Mouse (Mus musculus) intestine, embryonic 14.5 days (tissue): ENCODE results near the gene Rwdd3. TPM values are rescaled to one million over a fixed set of nuclear protein-coding genes. Genes with fewer than 3 reads are reported as not detected.

Source experiments
- ATAC-seq: fragments of 200-750 bp; cut with Nextera tagmentation; replicated peaks from 2 replicates; pipeline ENCODE4 v1.8.0; 2017; ENCODE audit warnings: low read depth, moderate number of reproducible peaks, moderate TSS enrichment, moderate library complexity; ENCODE audit not compliant: low FRiP score, low TSS enrichment
- DNase-seq: peaks from one replicate; pipeline ENCODE4 v3.0.0-alpha.2; 2018; ENCODE audit warnings: low spot score
- H3K27ac ChIP-seq: fragments of 300-500 bp; sonication (generic); 2 replicates; pipeline ENCODE4 v1.5.1; 2014; ENCODE audit warnings: low read depth, mild to moderate bottlenecking, control low read depth
- H3K27me3 ChIP-seq: fragments of 300-500 bp; sonication (generic); replicated peaks from 2 replicates; pipeline ENCODE4 v1.6.1; 2014; ENCODE audit warnings: low read length, control low read depth; ENCODE audit not compliant: control insufficient read depth, insufficient read depth
- H3K36me3 ChIP-seq: fragments of 300-500 bp; sonication (generic); 2 replicates; pipeline ENCODE4 v1.6.1; 2014; ENCODE audit warnings: low read length, control low read depth; ENCODE audit not compliant: control insufficient read depth, insufficient read depth
- H3K4me1 ChIP-seq: fragments of 300-500 bp; sonication (generic); replicated peaks from 2 replicates; pipeline ENCODE4 v1.6.1; 2014; ENCODE audit warnings: low read length, control low read depth, mixed read lengths; ENCODE audit not compliant: control insufficient read depth, insufficient read depth
- H3K4me2 ChIP-seq: fragments of 300-500 bp; sonication (generic); 2 replicates; pipeline ENCODE4 v1.6.1; 2014; ENCODE audit warnings: low read length
- H3K4me3 ChIP-seq: fragments of 300-500 bp; sonication (generic); 2 replicates; pipeline ENCODE4 v1.5.1; 2014; ENCODE audit warnings: low read depth, low read length, control low read depth, mixed read lengths
- H3K9ac ChIP-seq: fragments of 300-500 bp; sonication (generic); 2 replicates; pipeline ENCODE4 v1.6.1; 2014; ENCODE audit warnings: mild to moderate bottlenecking, low read length
- H3K9me3 ChIP-seq: fragments of 300-500 bp; sonication (generic); 2 replicates; pipeline ENCODE4 v1.6.1; 2016; ENCODE audit warnings: low read length, control low read depth; ENCODE audit not compliant: control insufficient read depth
- WGBS: fragments of 180-500 bp; shearing (Covaris S2); extraction: QIAGEN DNeasy Blood & Tissue Kit; methylation state at CpG from one replicate; pipeline ENCODE4 v1.1.7; 2014; 5-methylcytosine and 5-hydroxymethylcytosine counted together
- polyA plus RNA-seq: library from polyadenylated mRNA; unstranded; fragments of >200 nt; fragmentation: Nextera tagmentation; extraction: Ambion mirVana; gene quantifications from 2 replicates; pipeline ENCODE4 v1.2.1, GENCODE M21; 2014

Rwdd3 gene
- polyA plus RNA-seq, 1 experiment from 2014 or later = 5.4 TPM

GRCm38 (mm10) chr3:121189199-121189598 is 17.7 kb upstream of the Rwdd3 start:
- no peak for DNase-seq
- no peak for ATAC-seq
- WGBS = 88% methylated on average over 2 of the region's 2 CpGs

GRCm38 (mm10) chr3:121187510-121187909 is 16.0 kb upstream of the Rwdd3 start:
- DNase-seq (no peak), ATAC-seq (no peak)
- Histone ChIP-seq H3K4me3 (no peak overlapping the region), H3K27ac (no peak overlapping the region), H3K4me2 (no peak overlapping the region), H3K4me1 (no peaks in the 10 kb centered on the region), H3K36me3 (no peaks in the 10 kb centered on the region), H3K9me3 (no peaks in the 10 kb centered on the region), H3K27me3 (no peaks in the 10 kb centered on the region), H3K9ac (no peak overlapping the region)
- WGBS = 67% methylated on average over 7 of the region's 7 CpGs

More at GRCm38 (mm10) chr3:121189199-121189598, 17.7 kb upstream of the Rwdd3 start:
- H3K36me3 ChIP-seq = no peaks in the 10 kb centered on the region
- H3K27me3 ChIP-seq = no peaks in the 10 kb centered on the region
- no peak overlapping the region for H3K27ac ChIP-seq
- H3K4me3 ChIP-seq = no peak overlapping the region
- H3K9me3 ChIP-seq = no peaks in the 10 kb centered on the region
- H3K4me1 ChIP-seq = no peaks in the 10 kb centered on the region
- no peak overlapping the region for H3K4me2 ChIP-seq
- no peak overlapping the region for H3K9ac ChIP-seq

GRCm38 (mm10) chr3:121186925-121187324 is 15.4 kb upstream of the Rwdd3 start:
- no peaks in the 10 kb centered on the region for H3K36me3 ChIP-seq
- no peak for DNase-seq
- H3K4me2 ChIP-seq = no peak overlapping the region
- H3K27me3 ChIP-seq = no peaks in the 10 kb centered on the region
- no peak overlapping the region for H3K9ac ChIP-seq
- H3K4me1 ChIP-seq = no peaks in the 10 kb centered on the region
- ATAC-seq = no peak
- H3K27ac ChIP-seq = no peak overlapping the region
- H3K4me3 ChIP-seq = no peak overlapping the region
- WGBS = 56% methylated on average over 3 of the region's 3 CpGs
- no peaks in the 10 kb centered on the region for H3K9me3 ChIP-seq

- Histone ChIP-seq H3K9me3 (no peaks in the 10 kb centered on the region), H3K9ac (no peak overlapping the region), H3K27ac (no peak overlapping the region), H3K4me2 (no peak overlapping the region), H3K36me3 (no peaks in the 10 kb centered on the region), H3K4me1 (no peaks in the 10 kb centered on the region), H3K27me3 (no peaks in the 10 kb centered on the region), H3K4me3 (no peak overlapping the region)
- DNase-seq (no peak), ATAC-seq (no peak)
- 98% methylated on average over 3 of the region's 3 CpGs for WGBS
Observed at GRCm38 (mm10) chr3:121185197-121185596, 13.7 kb upstream of the Rwdd3 start.

- ATAC-seq (no peak), DNase-seq (no peak)
- H3K4me2 ChIP-seq = no peak overlapping the region
- H3K36me3 ChIP-seq = no peaks in the 10 kb centered on the region
- no peaks in the 10 kb centered on the region for H3K27me3 ChIP-seq
- WGBS = 88% methylated on average over 1 of the region's 1 CpGs
- H3K27ac ChIP-seq = no peak overlapping the region
- H3K4me3 ChIP-seq = no peak overlapping the region
- no peaks in the 10 kb centered on the region for H3K4me1 ChIP-seq
- no peak overlapping the region for H3K9ac ChIP-seq
- H3K9me3 ChIP-seq = no peaks in the 10 kb centered on the region
Observed at GRCm38 (mm10) chr3:121176011-121176410, 4.5 kb upstream of the Rwdd3 start.

- ATAC-seq = no peak
- H3K36me3 ChIP-seq = no peaks in the 10 kb centered on the region
- no peaks in the 10 kb centered on the region for H3K4me1 ChIP-seq
- no peak for DNase-seq
- 72% methylated on average over 9 of the region's 9 CpGs for WGBS
- H3K9me3 ChIP-seq = no peaks in the 10 kb centered on the region
- H3K9ac ChIP-seq = no peak overlapping the region
- H3K4me3 ChIP-seq = no peak overlapping the region
- no peak overlapping the region for H3K27ac ChIP-seq
- no peaks in the 10 kb centered on the region for H3K27me3 ChIP-seq
- no peak overlapping the region for H3K4me2 ChIP-seq
Observed at GRCm38 (mm10) chr3:121174248-121174945, 2.9 kb upstream of the Rwdd3 start.

- Histone ChIP-seq H3K36me3 (no peaks in the 10 kb centered on the region), H3K4me3 (no peak overlapping the region), H3K4me2 (no peak overlapping the region), H3K27me3 (no peaks in the 10 kb centered on the region), H3K9ac (no peak overlapping the region), H3K4me1 (no peaks in the 10 kb centered on the region), H3K9me3 (no peaks in the 10 kb centered on the region), H3K27ac (no peak overlapping the region)
- ATAC-seq (no peak), DNase-seq (no peak)
- WGBS = 77% methylated on average over 2 of the region's 2 CpGs
Observed at GRCm38 (mm10) chr3:121172718-121173117, 1.2 kb upstream of the Rwdd3 start.

- no peaks in the 10 kb centered on the region for H3K27me3 ChIP-seq
- no peaks in the 10 kb centered on the region for H3K9me3 ChIP-seq
- no peaks in the 10 kb centered on the region for H3K36me3 ChIP-seq
- no peaks in the 10 kb centered on the region for H3K4me1 ChIP-seq
- no peak overlapping the region for H3K27ac ChIP-seq
- peak overlapping the region; percentile 72 for H3K4me2 ChIP-seq
- ATAC-seq (no peak), DNase-seq (no peak)
- H3K9ac ChIP-seq = no peak overlapping the region
- 45% methylated on average over 6 of the region's 6 CpGs for WGBS
- peak overlapping the region; percentile 44 for H3K4me3 ChIP-seq
Observed at GRCm38 (mm10) chr3:121171872-121172265, 374 bp upstream of the Rwdd3 start.

GRCm38 (mm10) chr3:121170631-121171030 is 864 bp downstream of the Rwdd3 start:
- Histone ChIP-seq H3K4me2 (peak overlapping the region; percentile 72), H3K27ac (no peak overlapping the region), H3K4me3 (peak overlapping the region; percentile 44; the same call in 1 of the 2 replicates), H3K9ac (no peak overlapping the region), H3K36me3 (no peaks in the 10 kb centered on the region), H3K27me3 (no peaks in the 10 kb centered on the region), H3K9me3 (no peaks in the 10 kb centered on the region), H3K4me1 (no peaks in the 10 kb centered on the region)
- WGBS = 51% methylated on average over 7 of the region's 7 CpGs
- DNase-seq (no peak), ATAC-seq (peak; percentile 9; the same call in 1 of the 2 replicates)
